Comparison of ENCODE assay signal across 24 mouse cellular contexts in genomic region chr11:14798314-14798713, GRCm38 (mm10).
"Had no signal": no experiment of that assay in that cellular context is flagged by ENCODE, and none has a peak within 500 bp of the region (broad histone marks: within the 10 kb centered on the region; RNA-seq: fewer than 3 reads in every experiment).

No protein-coding gene starts in this region.

- H3K27ac ChIP-seq: gastrocnemius, adult 2 months; heart, embryonic 10.5 days; intestine, embryonic 15.5 days; layer of hippocampus, adult 2 months; limb, embryonic 10.5 days; limb, embryonic 12.5 days; liver, embryonic 13.5 days had no signal

- H3K4me1 ChIP-seq: heart, embryonic 10.5 days; heart, embryonic 12.5 days; intestine, embryonic 15.5 days; limb, embryonic 10.5 days; limb, embryonic 12.5 days; liver, embryonic 13.5 days had no signal

- H3K4me3 ChIP-seq: gastrocnemius, adult 2 months; heart, embryonic 10.5 days; heart, embryonic 12.5 days; intestine, embryonic 15.5 days; layer of hippocampus, adult 2 months; limb, embryonic 10.5 days; limb, embryonic 12.5 days; liver, embryonic 13.5 days had no signal

- DNase-seq: gastrocnemius, adult 2 months; gastrocnemius, postnatal 10 days; gastrocnemius, postnatal 25 days; heart, adult 18-20 months; heart, postnatal 10 days; heart, postnatal 4 days; kidney, adult 18-20 months; kidney, adult 8-10 months; kidney, postnatal 10 days; kidney, postnatal 25 days; kidney, postnatal 4 days; layer of hippocampus, postnatal 36 days; liver; liver, embryonic 13.5 days had no signal

- H3K27me3 ChIP-seq: heart, embryonic 12.5 days; intestine, embryonic 15.5 days; limb, embryonic 12.5 days; liver, embryonic 13.5 days had no signal

- ATAC-seq: forebrain, embryonic 16.5 days; inflammation-experienced regulatory T-cells, adult 6 months; intestine, embryonic 15.5 days; intestine, postnatal 0 days had no signal

- H3K36me3 ChIP-seq: heart, embryonic 10.5 days; heart, embryonic 12.5 days; intestine, embryonic 15.5 days; limb, embryonic 10.5 days; limb, embryonic 12.5 days; liver, embryonic 13.5 days had no signal

- H3K4me2 ChIP-seq: heart, embryonic 12.5 days; intestine, embryonic 15.5 days; limb, embryonic 12.5 days; liver, embryonic 11.5 days; liver, embryonic 13.5 days had no signal

- H3K9me3 ChIP-seq: heart, embryonic 10.5 days; intestine, embryonic 15.5 days; limb, embryonic 10.5 days; limb, embryonic 12.5 days; liver, embryonic 13.5 days had no signal

- H3K9ac ChIP-seq: heart, embryonic 12.5 days; intestine, embryonic 15.5 days; limb, embryonic 12.5 days; liver, embryonic 13.5 days had no signal
